Mouse (Mus musculus) Patski (cell line): ENCODE measurements around the gene Wdr53. TPM values are rescaled to one million over a fixed set of nuclear protein-coding genes. Genes with fewer than 3 reads are reported as not detected.
"Not testable (repeated sequence)": the region's sequence is repeated elsewhere in the genome, so short reads cannot be mapped to it uniquely, and the experiment has no call there.

Source experiments
- ATAC-seq: fragments of 100-300 bp; one replicate; pipeline ENCODE4 v1.8.0; 2021
- CTCF ChIA-PET: fragments of 350-600 bp; sonication (Branson Sonifier 250); formaldehyde crosslinking; loops from one replicate; lab custom pipeline; 2022; ENCODE audit warnings: inconsistent platforms; lab: Charles Lee
- POLR2A ChIA-PET: fragments of 350-600 bp; sonication (Branson Sonifier 250); formaldehyde crosslinking; loops from one replicate; lab custom pipeline; 2022; ENCODE audit warnings: antibody characterized with exemption, inconsistent platforms; lab: Charles Lee
- DNase-seq: peaks from one replicate; pipeline ENCODE4 v3.0.0-alpha.2; 2011; ENCODE audit warnings: low read depth, low spot score
- H3K27me3 ChIP-seq: fragments of 371-371 bp; one replicate; pipeline ENCODE4 v1.5.1; 2021
- CTCF ChIP-seq: fragments of 100-300 bp; IDR thresholded peaks from one replicate; pipeline ENCODE4 v1.5.1; 2021
- in situ Hi-C: fragments of 300-500 bp; cut with MboI; formaldehyde crosslinking; loops from 3 replicates; pipeline ENCODE4 v1.11.1; 2018; ENCODE audit warnings: low pct_unique_long_range_greater_than_20kb, mixed read lengths
- polyA plus RNA-seq: library from polyadenylated mRNA; unstranded; gene quantifications from one replicate; pipeline ENCODE4 v1.2.3, GENCODE M21; 2021

Wdr53 gene
- polyA plus RNA-seq, 1 experiment from 2014 or later = 15.6 TPM

DNA sequence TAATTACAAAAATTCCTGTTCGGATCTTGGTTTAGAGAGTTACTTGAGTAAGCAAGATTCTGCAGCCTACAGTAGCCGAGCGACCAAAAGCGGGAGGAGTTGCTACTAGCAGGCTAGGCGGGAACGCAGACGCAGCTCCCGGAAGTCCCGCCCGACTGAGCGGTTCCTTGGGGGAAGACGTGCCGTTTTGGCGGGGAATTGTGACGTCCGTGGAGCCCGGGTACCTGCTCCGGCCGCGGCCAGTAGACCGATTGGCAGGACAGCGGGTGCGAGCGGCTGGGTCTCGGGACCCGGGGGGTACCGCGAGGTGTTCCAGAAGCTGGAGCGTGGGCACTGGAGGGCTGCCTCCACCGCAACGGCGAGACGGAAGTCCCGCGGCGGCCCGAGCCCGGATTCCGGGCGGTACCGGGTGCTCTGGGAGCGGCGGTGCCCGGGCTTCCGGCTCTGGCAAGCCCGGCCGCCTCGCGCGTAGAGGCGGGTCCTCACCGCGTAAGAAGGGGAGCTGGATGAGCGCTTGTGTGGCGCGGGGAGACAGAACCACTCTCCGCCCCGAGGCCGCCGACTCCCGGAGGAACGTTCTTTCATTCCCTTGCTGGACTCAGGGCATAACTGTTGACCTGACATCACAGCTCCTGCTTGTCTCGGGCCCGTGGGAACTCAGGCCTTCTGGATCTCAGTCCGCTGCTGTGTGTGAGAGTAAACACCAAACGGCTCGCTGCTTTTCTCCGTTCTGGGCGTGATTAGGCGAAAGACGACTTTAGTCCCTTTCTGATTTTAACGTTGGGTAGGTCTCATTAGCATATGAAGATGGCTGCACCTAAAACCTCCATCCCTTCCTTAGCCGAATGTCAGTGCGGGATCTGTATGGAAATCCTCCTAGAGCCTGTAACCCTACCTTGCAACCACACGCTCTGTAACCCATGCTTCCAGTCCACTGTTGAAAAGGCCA, 30.6 kb downstream of the Wdr53 start, which contains the start of gene Rnf168:
Gene Rnf168, plus strand, starts transcription at position 152 of the 949 bp plus-strand sequence.
- ATAC-seq = peak; percentile 76
- DNase-seq = peak; percentile 34
- H3K27me3 ChIP-seq = no peaks in the 10 kb centered on the region
- no peak for TF ChIP-seq CTCF
- CTCF ChIA-PET = no interaction called here
- POLR2A ChIA-PET = interaction anchor here (0.6 kb wide), 1 partner anchor 104 kb away, joined by 3 read pairs; no protein-coding TSS in a partner anchor
- in situ Hi-C loops = no loop called here

DNA sequence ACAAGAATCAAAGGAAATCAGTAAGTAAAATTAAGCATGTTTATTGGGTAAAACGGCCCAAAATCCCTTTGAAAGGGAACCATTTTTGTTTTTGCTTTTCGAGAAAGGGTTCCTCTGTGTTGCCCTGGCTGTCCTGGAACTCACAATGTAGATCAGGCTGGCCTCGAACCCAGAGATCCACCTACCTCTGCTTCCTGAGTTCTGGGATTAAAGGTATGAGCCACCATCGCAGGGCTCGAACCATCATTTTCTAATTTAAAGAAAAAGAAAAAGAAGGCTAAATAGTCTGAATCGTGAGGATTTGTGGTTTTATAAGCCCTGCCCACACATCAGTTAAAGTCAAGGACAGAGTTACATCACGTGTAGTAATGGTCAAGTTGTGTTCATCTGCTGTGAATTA, 31.4 kb downstream of the Wdr53 start:
- no peak for DNase-seq
- no peak for TF ChIP-seq CTCF
- no peak for ATAC-seq
- H3K27me3 ChIP-seq = no peaks in the 10 kb centered on the region
- ChIA-PET POLR2A (no interaction called here), CTCF (no interaction called here)
- in situ Hi-C loops = no loop called here

DNA sequence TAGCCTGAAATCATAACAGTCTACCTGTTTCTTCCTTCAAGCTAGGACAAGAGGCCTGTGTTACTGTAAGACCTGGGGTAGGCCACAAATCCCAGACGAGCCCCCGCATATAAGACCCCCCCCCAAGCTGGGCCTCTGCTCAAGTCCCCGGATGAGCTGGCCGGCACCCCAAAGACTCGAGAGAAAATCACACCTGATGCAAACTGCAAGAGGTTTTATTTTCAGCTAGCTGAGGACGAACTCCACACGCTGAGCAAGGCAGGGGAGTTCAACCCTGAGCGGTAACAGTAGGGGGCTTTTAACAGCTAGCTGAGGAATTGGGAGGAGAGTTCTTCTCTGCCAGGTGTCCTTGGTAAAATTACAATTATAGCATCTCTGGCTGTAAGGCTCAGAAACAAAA, 33.2 kb downstream of the Wdr53 start:
- no peak for TF ChIP-seq CTCF
- DNase-seq (no peak), ATAC-seq (no peak)
- CTCF ChIA-PET = no interaction called here
- no peaks in the 10 kb centered on the region for H3K27me3 ChIP-seq
- in situ Hi-C loops = no loop called here
- POLR2A ChIA-PET = interaction anchor here (0.5 kb wide), 1 partner anchor 865 kb away, joined by 3 read pairs; no protein-coding TSS in a partner anchor

DNA sequence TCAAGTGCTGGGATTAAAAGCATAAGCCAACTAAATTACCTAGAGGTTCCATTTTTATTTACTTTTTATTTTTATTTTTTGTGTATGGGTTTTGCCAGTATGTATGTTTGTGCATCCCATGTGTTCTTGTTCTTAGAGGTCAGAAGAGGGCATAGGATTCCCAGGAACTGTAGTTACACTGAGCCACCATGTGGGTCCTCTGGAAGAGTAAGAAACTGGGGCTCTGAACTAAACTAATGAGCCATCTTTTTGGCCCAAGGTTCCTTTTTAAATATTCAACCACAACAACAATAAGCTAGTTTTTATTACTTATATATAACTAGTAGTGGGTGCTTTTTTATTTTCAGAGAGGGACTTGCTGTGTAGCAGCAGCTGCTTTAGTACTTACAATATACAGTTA, 35.6 kb downstream of the Wdr53 start:
- ChIA-PET POLR2A (interaction anchor here (1.0 kb wide), 1 partner anchor 21 kb away, joined by 3 read pairs; no protein-coding TSS in a partner anchor), CTCF (interaction anchor here (1.2 kb wide), 1 partner anchor 10 kb away, joined by 6 read pairs; no protein-coding TSS in a partner anchor)
- no peak for ATAC-seq
- no peak for DNase-seq
- no peak for TF ChIP-seq CTCF
- H3K27me3 ChIP-seq = no peaks in the 10 kb centered on the region
- in situ Hi-C loops = no loop called here

DNA sequence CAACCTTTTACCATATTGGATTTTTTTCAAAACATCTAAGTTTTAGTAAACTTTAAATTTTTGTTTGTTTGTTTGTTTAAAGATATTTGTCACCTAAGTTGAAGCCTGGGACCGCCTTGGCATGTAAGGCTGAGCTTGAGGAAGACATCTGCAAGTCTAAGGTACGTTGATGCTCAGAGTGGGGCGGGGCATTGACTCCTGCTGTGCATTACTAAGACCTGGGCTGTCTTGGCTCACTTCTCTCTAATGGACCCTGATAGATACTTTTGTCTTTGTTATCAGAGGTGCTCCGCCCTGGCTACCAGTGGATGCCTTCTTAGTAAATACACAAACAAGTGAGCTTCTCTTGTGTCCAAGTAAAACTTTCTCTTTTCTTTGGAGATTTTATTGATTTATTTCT, 44.8 kb downstream of the Wdr53 start:
- in situ Hi-C loops = no loop called here
- TF ChIP-seq CTCF = no peak
- ATAC-seq = no peak
- POLR2A ChIA-PET = no interaction called here
- CTCF ChIA-PET = no interaction called here
- no peaks in the 10 kb centered on the region for H3K27me3 ChIP-seq
- no peak for DNase-seq

DNA sequence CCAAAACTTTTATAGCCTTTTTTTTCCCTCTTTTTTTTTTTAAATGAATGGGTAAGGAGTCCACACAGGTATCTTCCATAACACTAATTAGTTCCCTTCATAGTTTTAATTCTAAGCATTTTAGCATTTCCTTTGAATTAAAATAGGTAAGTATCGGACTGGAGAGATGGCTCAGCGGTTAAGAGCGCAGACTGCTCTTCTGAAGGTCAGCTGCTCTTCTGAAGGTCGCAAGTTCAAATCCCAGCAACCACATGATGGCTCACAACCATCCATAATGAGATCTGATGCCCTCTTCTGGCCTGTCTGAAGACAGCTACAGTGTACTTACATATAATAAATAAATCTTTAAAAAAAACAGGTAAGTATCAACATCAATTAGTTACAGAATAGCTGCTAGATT, 52.6 kb downstream of the Wdr53 start:
- DNase-seq, H3K27me3 ChIP-seq, CTCF ChIA-PET, ATAC-seq, in situ Hi-C loops: not testable (repeated sequence)
- TF ChIP-seq CTCF = peak; percentile 37
- POLR2A ChIA-PET = interaction anchor here (0.7 kb wide), 1 partner anchor 176 kb away, joined by 3 read pairs; no protein-coding TSS in a partner anchor

DNA sequence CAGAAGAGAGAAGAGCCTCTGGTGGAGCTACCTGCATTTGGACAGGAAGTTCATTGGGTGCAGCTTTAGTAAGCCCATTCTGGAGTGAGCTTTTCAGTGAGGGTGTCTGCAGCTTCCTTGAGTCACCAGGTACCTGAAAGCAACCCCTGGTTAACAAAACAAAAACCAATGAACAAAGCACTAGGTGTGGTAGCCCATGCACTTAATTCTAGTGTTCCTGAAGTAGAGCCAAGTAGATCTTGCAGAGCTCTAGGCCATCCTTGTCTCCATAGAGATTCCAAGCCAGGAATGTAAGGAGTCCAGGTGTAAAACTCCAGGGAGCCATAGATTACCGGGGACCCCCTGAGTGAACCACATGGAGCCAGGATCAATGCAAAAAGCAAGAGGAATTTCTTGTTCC, 56.0 kb downstream of the Wdr53 start:
- DNase-seq = no peak

DNA sequence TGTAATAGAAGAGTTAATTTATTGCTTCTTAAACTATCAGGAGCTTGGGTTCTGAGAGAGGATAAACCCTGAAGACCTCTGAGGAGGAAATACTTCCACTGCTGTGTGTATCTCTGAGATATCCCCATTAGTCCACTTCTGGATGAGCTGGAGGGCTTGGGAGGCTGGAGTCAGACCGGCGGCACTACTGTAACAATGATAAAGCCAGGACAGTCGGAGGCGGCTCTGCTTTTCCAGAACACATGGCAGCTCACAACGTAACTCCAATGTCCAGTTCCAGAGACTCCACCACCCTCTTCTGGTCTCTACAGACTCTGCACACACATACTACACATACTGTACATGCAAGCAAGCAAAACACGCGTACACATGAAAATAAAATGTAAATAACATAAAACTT, 56.9 kb downstream of the Wdr53 start:
- no peak for ATAC-seq
- TF ChIP-seq CTCF = no peak
- no peaks in the 10 kb centered on the region for H3K27me3 ChIP-seq
- in situ Hi-C loops = no loop called here
- no peak for DNase-seq
- CTCF ChIA-PET = interaction anchor here (0.6 kb wide), 1 partner anchor 161 kb away, joined by 3 read pairs; no protein-coding TSS in a partner anchor
- POLR2A ChIA-PET = interaction anchor here (0.5 to 1.1 kb wide), 3 partner anchors 21 to 138 kb away, joined by 3 read pairs; no protein-coding TSS in a partner anchor

More for the DNA sequence above, 56.0 kb downstream of the Wdr53 start:
- POLR2A ChIA-PET = interaction anchor here (1.1 kb wide), 1 partner anchor 20 kb away, joined by 3 read pairs; no protein-coding TSS in a partner anchor
- in situ Hi-C loops = no loop called here
- no peak for TF ChIP-seq CTCF
- CTCF ChIA-PET = no interaction called here
- no peak for ATAC-seq
- H3K27me3 ChIP-seq = no peaks in the 10 kb centered on the region

Other genes starting within 250 kb of the Wdr53 start
- 41.3 TPM for gene Senp5, start 243.9 kb upstream of the Wdr53 start, polyA plus RNA-seq
- 55.7 TPM for gene Pak2, start 167.9 kb upstream of the Wdr53 start, polyA plus RNA-seq
- 61.5 TPM for gene Pigx, start 147.5 kb upstream of the Wdr53 start, polyA plus RNA-seq
- gene Cep19, start 147.4 kb upstream of the Wdr53 start, polyA plus RNA-seq = 39.5 TPM
- not detected for gene Nrros, start 81.6 kb upstream of the Wdr53 start, polyA plus RNA-seq
- not detected for gene Bex6, start 67.4 kb upstream of the Wdr53 start, polyA plus RNA-seq
- gene Fbxo45, start 69 bp upstream of the Wdr53 start, polyA plus RNA-seq = 11.0 TPM
- gene Smco1, start 24.2 kb downstream of the Wdr53 start, polyA plus RNA-seq = 0.04 TPM
- gene Rnf168, start 30.2 kb downstream of the Wdr53 start, polyA plus RNA-seq = 13.8 TPM
- gene Ubxn7, start 85.0 kb downstream of the Wdr53 start, polyA plus RNA-seq = 18.7 TPM
- not detected for gene Tm4sf19, start 153.3 kb downstream of the Wdr53 start, polyA plus RNA-seq
- 54.5 TPM for gene Tctex1d2, start 172.5 kb downstream of the Wdr53 start, polyA plus RNA-seq
- 29.7 TPM for gene Pcyt1a, start 183.7 kb downstream of the Wdr53 start, polyA plus RNA-seq
- 0.04 TPM for gene Slc51a, start 240.7 kb downstream of the Wdr53 start, polyA plus RNA-seq
- not detected for gene Zdhhc19, start 249.0 kb downstream of the Wdr53 start, polyA plus RNA-seq